Mouse (Mus musculus) intestine, postnatal 0 days (tissue): Measurements from ENCODE around the gene Zfp512b. TPM values are rescaled to one million over a fixed set of nuclear protein-coding genes. Genes with fewer than 3 reads are reported as not detected.

Source experiments
- ATAC-seq: fragments of 200-750 bp; cut with Nextera tagmentation; 2 replicates; pipeline ENCODE4 v1.8.0; 2017; ENCODE audit warnings: mild to moderate bottlenecking, moderate TSS enrichment, moderate library complexity
- H3K27ac ChIP-seq: fragments of 300-500 bp; sonication (generic); 2 replicates; pipeline ENCODE4 v1.5.1; 2014; ENCODE audit warnings: mild to moderate bottlenecking, low read depth, low read length, moderate library complexity
- H3K27me3 ChIP-seq: fragments of 300-500 bp; sonication (generic); replicated peaks from 2 replicates; pipeline ENCODE4 v1.6.1; 2014; ENCODE audit warnings: low read length, mixed read lengths; ENCODE audit not compliant: control insufficient read depth, insufficient read depth
- H3K36me3 ChIP-seq: fragments of 300-500 bp; sonication (generic); 2 replicates; pipeline ENCODE4 v1.6.1; 2014; ENCODE audit warnings: mild to moderate bottlenecking, moderate library complexity; ENCODE audit not compliant: control insufficient read depth, insufficient read depth
- H3K4me1 ChIP-seq: fragments of 300-500 bp; sonication (generic); replicated peaks from 2 replicates; pipeline ENCODE4 v1.6.1; 2014; ENCODE audit warnings: antibody characterized with exemption, low read length, mixed read lengths; ENCODE audit not compliant: control insufficient read depth, insufficient read depth
- H3K4me2 ChIP-seq: fragments of 300-500 bp; sonication (generic); replicated peaks from 2 replicates; pipeline ENCODE4 v1.6.1; 2014; ENCODE audit warnings: low read depth, mild to moderate bottlenecking, moderate library complexity
- H3K4me3 ChIP-seq: fragments of 300-500 bp; sonication (generic); 2 replicates; pipeline ENCODE4 v1.5.1; 2014; ENCODE audit warnings: low read depth, low read length
- H3K9ac ChIP-seq: fragments of 300-500 bp; sonication (generic); 2 replicates; pipeline ENCODE4 v1.6.1; 2014; ENCODE audit warnings: mild to moderate bottlenecking, low read depth, low read length
- H3K9me3 ChIP-seq: fragments of 300-500 bp; sonication (generic); 2 replicates; pipeline ENCODE4 v1.6.1; 2016; ENCODE audit warnings: mixed run types; ENCODE audit not compliant: control insufficient read depth
- CTCF ChIP-seq: sonication (generic); IDR thresholded peaks from 2 replicates; pipeline ENCODE4 v1.5.1; 2016; ENCODE audit warnings: low read depth, mild to moderate bottlenecking, control low read depth, antibody characterized with exemption, moderate library complexity
- WGBS: fragments of 180-500 bp; shearing (Covaris S2); extraction: QIAGEN DNeasy Blood & Tissue Kit; methylation state at CpG from one replicate; pipeline ENCODE4 v1.1.7; 2014; 5-methylcytosine and 5-hydroxymethylcytosine counted together
- polyA plus RNA-seq: library from polyadenylated mRNA; unstranded; fragments of >200 nt; fragmentation: Nextera tagmentation; extraction: Ambion mirVana; gene quantifications from 2 replicates; pipeline ENCODE4 v1.2.1, GENCODE M21; 2015

The Zfp512b gene
- polyA plus RNA-seq, 1 experiment from 2014 or later: 13.0 TPM

GRCm38 (mm10) chr2:181602367-181602766 lies 9.8 kb upstream of the Zfp512b start:
- 61% methylated on average over 4 of the region's 4 CpGs for WGBS
- TF ChIP-seq CTCF: no peak
- H3K9ac ChIP-seq: peak overlapping the region; percentile 87; the same call in 1 of the 2 replicates
- H3K4me1 ChIP-seq: peaks cover 5% of the 10 kb centered on the region; the same call in 1 of the 2 replicates
- no peaks in the 10 kb centered on the region for H3K36me3 ChIP-seq
- H3K27me3 ChIP-seq: no peaks in the 10 kb centered on the region
- H3K27ac ChIP-seq: no peak overlapping the region
- no peak overlapping the region for H3K4me3 ChIP-seq
- peak overlapping the region; percentile 79 for H3K4me2 ChIP-seq
- no peaks in the 10 kb centered on the region for H3K9me3 ChIP-seq
- no peak for ATAC-seq

GRCm38 (mm10) chr2:181601751-181602145 lies 9.1 kb upstream of the Zfp512b start:
- Histone ChIP-seq H3K27me3 (no peaks in the 10 kb centered on the region), H3K9me3 (no peaks in the 10 kb centered on the region), H3K4me3 (peak overlapping the region; percentile 83), H3K36me3 (no peaks in the 10 kb centered on the region), H3K4me1 (peaks cover 5% of the 10 kb centered on the region; the same call in 1 of the 2 replicates), H3K27ac (peak overlapping the region; percentile 90), H3K4me2 (peak overlapping the region; percentile 79), H3K9ac (peak overlapping the region; percentile 87)
- 27% methylated on average over 10 of the region's 10 CpGs for WGBS
- no peak for TF ChIP-seq CTCF
- ATAC-seq: no peak

- Histone ChIP-seq H3K9me3 (no peaks in the 10 kb centered on the region), H3K27me3 (no peaks in the 10 kb centered on the region), H3K4me2 (peak overlapping the region; percentile 79), H3K36me3 (no peaks in the 10 kb centered on the region), H3K4me1 (peaks cover 5% of the 10 kb centered on the region; the same call in 1 of the 2 replicates), H3K27ac (peak overlapping the region; percentile 90), H3K4me3 (peak overlapping the region; percentile 83), H3K9ac (peak overlapping the region; percentile 87)
- peak; percentile 20; the same call in 1 of the 2 replicates for TF ChIP-seq CTCF
- WGBS: under 1% methylated on average over 57 of the region's 57 CpGs
- ATAC-seq: peak; percentile 90
Observed at GRCm38 (mm10) chr2:181600828-181601750, 8.5 kb upstream of the Zfp512b start.

GRCm38 (mm10) chr2:181600226-181600758 lies 7.7 kb upstream of the Zfp512b start:
- 51% methylated on average over 6 of the region's 6 CpGs for WGBS
- Histone ChIP-seq H3K4me3 (peak overlapping the region; percentile 83), H3K9me3 (no peaks in the 10 kb centered on the region), H3K4me1 (peaks cover 5% of the 10 kb centered on the region; the same call in 1 of the 2 replicates), H3K27me3 (no peaks in the 10 kb centered on the region), H3K27ac (no peak overlapping the region), H3K4me2 (peak overlapping the region; percentile 79), H3K9ac (no peak overlapping the region), H3K36me3 (no peaks in the 10 kb centered on the region)
- TF ChIP-seq CTCF: no peak
- no peak for ATAC-seq

GRCm38 (mm10) chr2:181598454-181599351 lies 6.1 kb upstream of the Zfp512b start, which contains the start of gene Samd10:
Gene Samd10 (minus strand): TSS chr2:181599212.
- TF ChIP-seq CTCF: peak; percentile 38
- Histone ChIP-seq H3K36me3 (no peaks in the 10 kb centered on the region), H3K4me2 (peak within 1 kb of the TSS; percentile 87), H3K27ac (peak within 1 kb of the TSS; percentile 97), H3K27me3 (no peaks in the 10 kb centered on the region), H3K4me3 (peak within 1 kb of the TSS; percentile 78), H3K9me3 (no peaks in the 10 kb centered on the region), H3K4me1 (peaks cover 5% of the 10 kb centered on the region; the same call in 1 of the 2 replicates), H3K9ac (peak within 1 kb of the TSS; percentile 79)
- ATAC-seq: peak; percentile 61
- WGBS: 1% methylated on average over 71 of the region's 71 CpGs
